Mouse (Mus musculus): Measurements from ENCODE around the gene Olfr1453. TPM values are rescaled to one million over a fixed set of nuclear protein-coding genes. Genes with fewer than 3 reads are reported as not detected.
"Not testable (repeated sequence)": the region's sequence is repeated elsewhere in the genome, so short reads cannot be mapped to it uniquely, and the experiment has no call there.

Olfr1453 gene
- not detected in 2 replicates for total RNA-seq (2014; rRNA removed; ENCODE audit: low replicate concordance)
- not detected in 2 replicates for polyA plus RNA-seq (2015; fragmentation: Nextera tagmentation; extraction: Ambion mirVana)

GRCm38 (mm10) chr19:13028227-13028626, at the start of gene Olfr1453:
Olfr1453 (minus strand) TSS chr19:13028327.
- Histone ChIP-seq H3K27me3 (ENCODE audit: control insufficient read depth, insufficient read depth, low read length) (no peaks in the 10 kb centered on the region), H3K4me1 (ENCODE audit: control insufficient read depth, insufficient read depth) (no peaks in the 10 kb centered on the region), H3K4me2 (ENCODE audit: low read depth, low read length) (no peak within 1 kb of the TSS), H3K4me3 (ENCODE audit: low read depth, low read length) (no peak within 1 kb of the TSS), H3K9ac (replicated peaks; ENCODE audit: low read depth, low read length) (no peak within 1 kb of the TSS), H3K36me3 (replicated peaks; ENCODE audit: control insufficient read depth, insufficient read depth, low read length) (no peaks in the 10 kb centered on the region), H3K9me3 (replicated peaks; ENCODE audit: control insufficient read depth, low read length) (no peaks in the 10 kb centered on the region), H3K27ac (ENCODE audit: low read depth) (no peak within 1 kb of the TSS)
- TF ChIP-seq CTCF (IDR thresholded peaks at IDR 0.05; ENCODE audit: low read depth) (no peak), EP300 (IDR thresholded peaks at IDR 0.05; ENCODE audit: low read depth) (no peak)
- ATAC-seq (ENCODE audit: insufficient read depth, low read depth): no peak
- 33% methylated on average over 1 of the region's 1 CpGs for WGBS
- DNase-seq (ENCODE audit: low spot score): no peak

GRCm38 (mm10) chr19:13060310-13060709, 32.2 kb upstream of the Olfr1453 start, which contains the start of gene Olfr1454:
Olfr1454 (plus strand) TSS chr19:13060610.
- TF ChIP-seq EP300 (IDR thresholded peaks at IDR 0.05; ENCODE audit: low read depth) (no peak), CTCF (IDR thresholded peaks at IDR 0.05; ENCODE audit: low read depth) (no peak)
- H3K36me3 ChIP-seq (replicated peaks; ENCODE audit: control insufficient read depth, insufficient read depth, low read length): no peaks in the 10 kb centered on the region
- no peak within 1 kb of the TSS for H3K4me3 ChIP-seq (ENCODE audit: low read depth, low read length)
- 40% methylated on average over 2 of the region's 2 CpGs for WGBS
- no peak within 1 kb of the TSS for H3K9ac ChIP-seq (replicated peaks; ENCODE audit: low read depth, low read length)
- ATAC-seq (ENCODE audit: insufficient read depth, low read depth) (no peak), DNase-seq (ENCODE audit: low spot score) (no peak)
- H3K27ac ChIP-seq (ENCODE audit: low read depth): no peak within 1 kb of the TSS
- H3K9me3 ChIP-seq (replicated peaks; ENCODE audit: control insufficient read depth, low read length): peaks cover 9% of the 10 kb centered on the region; the same call in 1 of the 2 replicates
- H3K4me1 ChIP-seq (ENCODE audit: control insufficient read depth, insufficient read depth): no peaks in the 10 kb centered on the region
- no peaks in the 10 kb centered on the region for H3K27me3 ChIP-seq (ENCODE audit: control insufficient read depth, insufficient read depth, low read length)
- H3K4me2 ChIP-seq (ENCODE audit: low read depth, low read length): no peak within 1 kb of the TSS

- WGBS: 56% methylated on average over 2 of the region's 2 CpGs
- ATAC-seq (ENCODE audit: insufficient read depth, low read depth) (no peak), DNase-seq (ENCODE audit: low spot score) (no peak)
- Histone ChIP-seq H3K9me3 (replicated peaks; ENCODE audit: control insufficient read depth, low read length) (no peaks in the 10 kb centered on the region), H3K4me3 (ENCODE audit: low read depth, low read length) (no peak within 1 kb of the TSS), H3K4me1 (ENCODE audit: control insufficient read depth, insufficient read depth) (no peaks in the 10 kb centered on the region), H3K36me3 (replicated peaks; ENCODE audit: control insufficient read depth, insufficient read depth, low read length) (no peaks in the 10 kb centered on the region), H3K27ac (ENCODE audit: low read depth) (no peak within 1 kb of the TSS), H3K9ac (replicated peaks; ENCODE audit: low read depth, low read length) (no peak within 1 kb of the TSS), H3K4me2 (ENCODE audit: low read depth, low read length) (no peak within 1 kb of the TSS), H3K27me3 (ENCODE audit: control insufficient read depth, insufficient read depth, low read length) (no peaks in the 10 kb centered on the region)
- no peak for TF ChIP-seq CTCF (IDR thresholded peaks at IDR 0.05; ENCODE audit: low read depth)
- TF ChIP-seq EP300 (IDR thresholded peaks at IDR 0.05; ENCODE audit: low read depth): no peak
Measured at GRCm38 (mm10) chr19:12994714-12995113, 33.4 kb downstream of the Olfr1453 start, which contains the start of gene Olfr1451. Olfr1451 (plus strand) TSS chr19:12995014.

GRCm38 (mm10) chr19:12992316-12992715, 35.8 kb downstream of the Olfr1453 start:
- H3K9me3 ChIP-seq (replicated peaks; ENCODE audit: control insufficient read depth, low read length); H3K9ac ChIP-seq (replicated peaks; ENCODE audit: low read depth, low read length); ATAC-seq (ENCODE audit: insufficient read depth, low read depth); H3K4me3 ChIP-seq (ENCODE audit: low read depth, low read length); H3K4me1 ChIP-seq (ENCODE audit: control insufficient read depth, insufficient read depth); H3K27me3 ChIP-seq (ENCODE audit: control insufficient read depth, insufficient read depth, low read length); H3K27ac ChIP-seq (ENCODE audit: low read depth); DNase-seq (ENCODE audit: low spot score); H3K4me2 ChIP-seq (ENCODE audit: low read depth, low read length); H3K36me3 ChIP-seq (replicated peaks; ENCODE audit: control insufficient read depth, insufficient read depth, low read length): not testable (repeated sequence)
- WGBS: 81% methylated on average over 4 of the region's 4 CpGs

Other genes with a start within 250 kb of the Olfr1453 start
- 43.6 and 48.2 TPM in 2 replicates for gene Zfp91, start 232.2 kb downstream of the Olfr1453 start, total RNA-seq (2014; rRNA removed; ENCODE audit: low replicate concordance)
- gene Zfp91, start 232.2 kb downstream of the Olfr1453 start, polyA plus RNA-seq (2015; fragmentation: Nextera tagmentation; extraction: Ambion mirVana): 8.6 and 9.5 TPM in 2 replicates
- gene Lpxn, start 232.1 kb downstream of the Olfr1453 start, total RNA-seq (2014; rRNA removed; ENCODE audit: low replicate concordance): 0.27 and 1.3 TPM in 2 replicates
- 0.89 and 1.0 TPM in 2 replicates for gene Lpxn, start 232.1 kb downstream of the Olfr1453 start, polyA plus RNA-seq (2015; fragmentation: Nextera tagmentation; extraction: Ambion mirVana)
- gene Gm5244, start 181.6 kb downstream of the Olfr1453 start, total RNA-seq (2014; rRNA removed; ENCODE audit: low replicate concordance): not detected in 2 replicates
- not detected in 2 replicates for gene Gm5244, start 181.6 kb downstream of the Olfr1453 start, polyA plus RNA-seq (2015; fragmentation: Nextera tagmentation; extraction: Ambion mirVana)
- gene Olfr1444, start 171.0 kb downstream of the Olfr1453 start, total RNA-seq (2014; rRNA removed; ENCODE audit: low replicate concordance): not detected in 2 replicates
- not detected in 2 replicates for gene Olfr1444, start 171.0 kb downstream of the Olfr1453 start, polyA plus RNA-seq (2015; fragmentation: Nextera tagmentation; extraction: Ambion mirVana)
- gene Olfr1445, start 144.5 kb downstream of the Olfr1453 start, total RNA-seq (2014; rRNA removed; ENCODE audit: low replicate concordance): not detected in 2 replicates
- not detected in 2 replicates for gene Olfr1445, start 144.5 kb downstream of the Olfr1453 start, polyA plus RNA-seq (2015; fragmentation: Nextera tagmentation; extraction: Ambion mirVana)
- not detected in 2 replicates for gene Olfr1446, start 134.8 kb downstream of the Olfr1453 start, total RNA-seq (2014; rRNA removed; ENCODE audit: low replicate concordance)
- gene Olfr1446, start 134.8 kb downstream of the Olfr1453 start, polyA plus RNA-seq (2015; fragmentation: Nextera tagmentation; extraction: Ambion mirVana): not detected in 2 replicates
- not detected in 2 replicates for gene Olfr1447, start 124.6 kb downstream of the Olfr1453 start, total RNA-seq (2014; rRNA removed; ENCODE audit: low replicate concordance)
- gene Olfr1447, start 124.6 kb downstream of the Olfr1453 start, polyA plus RNA-seq (2015; fragmentation: Nextera tagmentation; extraction: Ambion mirVana): not detected in 2 replicates
- gene Olfr1448, start 103.9 kb downstream of the Olfr1453 start, total RNA-seq (2014; rRNA removed; ENCODE audit: low replicate concordance): not detected in 2 replicates
- gene Olfr1448, start 103.9 kb downstream of the Olfr1453 start, polyA plus RNA-seq (2015; fragmentation: Nextera tagmentation; extraction: Ambion mirVana): not detected in 2 replicates
- gene Olfr1449, start 97.5 kb downstream of the Olfr1453 start, total RNA-seq (2014; rRNA removed; ENCODE audit: low replicate concordance): not detected in 2 replicates
- gene Olfr1449, start 97.5 kb downstream of the Olfr1453 start, polyA plus RNA-seq (2015; fragmentation: Nextera tagmentation; extraction: Ambion mirVana): not detected in 2 replicates
- not detected in 2 replicates for gene Olfr1450, start 78.1 kb downstream of the Olfr1453 start, total RNA-seq (2014; rRNA removed; ENCODE audit: low replicate concordance)
- gene Olfr1450, start 78.1 kb downstream of the Olfr1453 start, polyA plus RNA-seq (2015; fragmentation: Nextera tagmentation; extraction: Ambion mirVana): not detected in 2 replicates
- gene Olfr1451, start 33.3 kb downstream of the Olfr1453 start, total RNA-seq (2014; rRNA removed; ENCODE audit: low replicate concordance): not detected in 2 replicates
- gene Olfr1451, start 33.3 kb downstream of the Olfr1453 start, polyA plus RNA-seq (2015; fragmentation: Nextera tagmentation; extraction: Ambion mirVana): not detected in 2 replicates
- not detected in 2 replicates for gene Olfr1454, start 32.3 kb upstream of the Olfr1453 start, total RNA-seq (2014; rRNA removed; ENCODE audit: low replicate concordance)
- gene Olfr1454, start 32.3 kb upstream of the Olfr1453 start, polyA plus RNA-seq (2015; fragmentation: Nextera tagmentation; extraction: Ambion mirVana): not detected in 2 replicates
- not detected in 2 replicates for gene Olfr1457, start 69.6 kb upstream of the Olfr1453 start, total RNA-seq (2014; rRNA removed; ENCODE audit: low replicate concordance)
- not detected in 2 replicates for gene Olfr1457, start 69.6 kb upstream of the Olfr1453 start, polyA plus RNA-seq (2015; fragmentation: Nextera tagmentation; extraction: Ambion mirVana)
- not detected in 2 replicates for gene Olfr1458, start 78.4 kb upstream of the Olfr1453 start, total RNA-seq (2014; rRNA removed; ENCODE audit: low replicate concordance)
- gene Olfr1458, start 78.4 kb upstream of the Olfr1453 start, polyA plus RNA-seq (2015; fragmentation: Nextera tagmentation; extraction: Ambion mirVana): not detected in 2 replicates
- not detected in 2 replicates for gene Olfr1459, start 121.2 kb upstream of the Olfr1453 start, total RNA-seq (2014; rRNA removed; ENCODE audit: low replicate concordance)
- not detected in 2 replicates for gene Olfr1459, start 121.2 kb upstream of the Olfr1453 start, polyA plus RNA-seq (2015; fragmentation: Nextera tagmentation; extraction: Ambion mirVana)
- gene Olfr1461, start 134.7 kb upstream of the Olfr1453 start, total RNA-seq (2014; rRNA removed; ENCODE audit: low replicate concordance): not detected in 2 replicates
- not detected in 2 replicates for gene Olfr1461, start 134.7 kb upstream of the Olfr1453 start, polyA plus RNA-seq (2015; fragmentation: Nextera tagmentation; extraction: Ambion mirVana)
- not detected in 2 replicates for gene Olfr1462, start 157.4 kb upstream of the Olfr1453 start, total RNA-seq (2014; rRNA removed; ENCODE audit: low replicate concordance)
- gene Olfr1462, start 157.4 kb upstream of the Olfr1453 start, polyA plus RNA-seq (2015; fragmentation: Nextera tagmentation; extraction: Ambion mirVana): not detected in 2 replicates
- not detected in 2 replicates for gene Olfr1463, start 203.0 kb upstream of the Olfr1453 start, total RNA-seq (2014; rRNA removed; ENCODE audit: low replicate concordance)
- not detected in 2 replicates for gene Olfr1463, start 203.0 kb upstream of the Olfr1453 start, polyA plus RNA-seq (2015; fragmentation: Nextera tagmentation; extraction: Ambion mirVana)

Data from heart, postnatal 0 days (tissue).